Mouse (Mus musculus) hindlimb bud, embryonic 11.5 days (tissue): ENCODE data around the gene Micu1.

Experiments used
- DNase-seq: peaks from one replicate; pipeline ENCODE4 v3.0.0-alpha.2; 2012; ENCODE audit warnings: low read depth, low spot score; ENCODE audit errors: extremely low spot score

The Micu1 gene

DNA sequence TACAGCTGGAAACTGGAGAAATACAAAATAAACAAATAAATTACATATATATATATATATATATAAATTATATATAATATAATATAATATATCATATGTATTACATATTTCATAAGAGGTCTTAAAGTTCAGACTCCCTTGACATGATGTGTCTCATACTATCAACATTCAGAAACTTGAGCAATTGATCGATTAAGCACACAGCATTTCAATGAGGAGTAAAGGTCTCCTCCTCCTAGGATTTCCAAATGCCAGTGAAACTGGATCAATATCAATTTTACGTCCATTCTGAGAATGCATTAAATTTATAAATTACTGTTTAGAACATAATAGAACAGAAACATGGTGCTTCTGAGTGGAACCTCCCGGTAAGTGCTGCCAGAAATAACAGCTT is 71.9 kb downstream of the Micu1 start:
- DNase-seq, result no peak

DNA sequence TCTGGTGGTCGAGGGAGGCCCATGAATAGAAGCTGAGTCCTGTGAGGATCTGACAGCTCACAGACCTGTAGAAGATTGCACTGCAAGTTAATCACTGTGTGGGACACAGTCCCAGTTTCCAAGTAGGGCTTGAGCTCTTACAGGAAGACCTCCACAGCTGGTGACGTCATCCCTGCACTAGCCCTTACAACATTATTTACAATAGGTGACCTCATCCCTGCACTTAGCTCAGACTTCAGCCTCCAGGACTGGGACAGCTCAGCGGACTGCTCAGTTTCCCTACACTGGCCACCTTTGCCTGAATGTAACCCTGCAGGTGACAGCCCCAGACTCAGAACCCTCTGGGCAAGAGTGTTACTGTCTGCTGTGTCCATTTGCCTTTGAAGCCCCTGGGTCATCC is 75.0 kb downstream of the Micu1 start:
- DNase-seq, result no peak

DNA sequence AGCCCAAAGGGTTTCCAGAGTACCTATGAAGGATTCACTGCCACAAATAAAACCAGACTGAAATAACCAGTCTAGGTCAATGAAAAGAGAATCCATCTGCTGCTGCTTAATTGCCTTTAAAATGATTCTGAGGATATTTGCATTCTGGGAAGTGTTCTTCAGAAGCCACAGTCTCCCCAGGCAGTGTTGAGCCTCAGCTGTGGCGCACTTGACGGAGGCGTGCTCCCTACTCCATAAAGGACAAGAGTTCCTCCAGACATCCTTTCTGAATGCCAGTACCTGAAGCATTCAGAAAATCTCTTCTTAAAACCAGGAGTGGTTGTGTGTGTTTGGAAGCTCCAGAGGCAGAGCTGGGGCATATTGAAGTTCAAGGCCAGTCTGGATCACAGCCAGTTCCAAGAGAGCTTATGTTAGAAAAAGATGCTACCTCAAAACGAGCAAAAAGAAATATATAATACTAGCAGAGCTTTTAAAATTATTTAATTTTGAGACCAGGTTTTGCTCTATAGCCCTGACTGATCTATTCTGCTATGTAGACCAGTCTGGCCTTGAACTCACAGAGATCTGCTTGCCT is 75.9 kb downstream of the Micu1 start:
- DNase-seq, result no peak

DNA sequence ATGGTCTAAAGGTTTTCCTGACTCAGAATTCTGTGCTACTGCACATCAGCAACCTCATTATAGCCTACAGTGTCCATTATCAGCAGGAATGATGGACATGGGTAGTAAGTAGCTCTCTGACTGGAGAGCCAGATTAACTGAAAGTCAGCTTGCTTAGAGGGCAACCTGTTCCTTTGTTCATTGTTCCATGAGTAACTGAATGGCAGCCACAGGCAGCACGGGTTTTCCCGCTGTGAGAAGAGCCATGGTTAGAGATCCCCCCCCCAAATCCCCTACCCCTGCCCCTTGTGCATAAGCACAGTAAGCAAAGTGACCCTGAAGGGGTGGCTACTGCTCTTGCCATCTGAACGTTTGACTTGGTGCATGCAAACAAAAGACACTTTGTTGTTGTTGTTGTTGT is 78.4 kb downstream of the Micu1 start:
- DNase-seq, result no peak

DNA sequence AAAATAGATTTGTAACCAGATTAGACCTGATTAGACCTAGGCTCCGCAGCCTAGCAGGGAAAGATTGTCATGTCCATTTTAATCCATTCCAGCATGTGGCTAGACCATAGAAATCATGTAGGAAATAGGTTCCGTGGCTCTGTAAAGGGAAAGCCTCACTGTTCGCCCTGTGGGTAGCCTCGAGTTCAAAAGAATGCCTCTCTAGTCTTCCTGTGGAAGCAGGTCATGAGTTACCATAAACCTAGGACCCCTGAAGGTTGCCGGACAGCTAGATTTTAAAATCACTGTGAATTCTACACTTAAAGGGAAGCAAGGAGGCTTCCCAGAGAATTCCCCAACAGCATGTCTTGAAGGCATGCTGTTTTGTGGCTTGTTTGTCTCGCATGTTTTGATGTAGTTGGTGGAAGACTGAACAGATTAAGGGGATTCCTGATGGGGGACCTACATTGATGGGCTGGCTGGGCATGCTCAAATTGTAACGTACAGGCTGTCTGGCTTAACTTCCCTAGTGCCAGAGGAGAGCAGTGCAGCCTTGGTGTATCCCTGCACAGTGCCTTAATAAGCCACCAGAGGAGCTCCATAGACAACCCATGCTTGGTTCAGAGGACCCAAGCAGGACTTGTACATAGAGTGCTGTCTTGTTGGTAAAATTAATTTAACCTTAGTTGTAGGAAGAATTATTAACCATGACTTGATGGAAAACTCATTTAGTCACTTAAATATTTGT is 79.1 kb downstream of the Micu1 start:
- no peak for DNase-seq

DNA sequence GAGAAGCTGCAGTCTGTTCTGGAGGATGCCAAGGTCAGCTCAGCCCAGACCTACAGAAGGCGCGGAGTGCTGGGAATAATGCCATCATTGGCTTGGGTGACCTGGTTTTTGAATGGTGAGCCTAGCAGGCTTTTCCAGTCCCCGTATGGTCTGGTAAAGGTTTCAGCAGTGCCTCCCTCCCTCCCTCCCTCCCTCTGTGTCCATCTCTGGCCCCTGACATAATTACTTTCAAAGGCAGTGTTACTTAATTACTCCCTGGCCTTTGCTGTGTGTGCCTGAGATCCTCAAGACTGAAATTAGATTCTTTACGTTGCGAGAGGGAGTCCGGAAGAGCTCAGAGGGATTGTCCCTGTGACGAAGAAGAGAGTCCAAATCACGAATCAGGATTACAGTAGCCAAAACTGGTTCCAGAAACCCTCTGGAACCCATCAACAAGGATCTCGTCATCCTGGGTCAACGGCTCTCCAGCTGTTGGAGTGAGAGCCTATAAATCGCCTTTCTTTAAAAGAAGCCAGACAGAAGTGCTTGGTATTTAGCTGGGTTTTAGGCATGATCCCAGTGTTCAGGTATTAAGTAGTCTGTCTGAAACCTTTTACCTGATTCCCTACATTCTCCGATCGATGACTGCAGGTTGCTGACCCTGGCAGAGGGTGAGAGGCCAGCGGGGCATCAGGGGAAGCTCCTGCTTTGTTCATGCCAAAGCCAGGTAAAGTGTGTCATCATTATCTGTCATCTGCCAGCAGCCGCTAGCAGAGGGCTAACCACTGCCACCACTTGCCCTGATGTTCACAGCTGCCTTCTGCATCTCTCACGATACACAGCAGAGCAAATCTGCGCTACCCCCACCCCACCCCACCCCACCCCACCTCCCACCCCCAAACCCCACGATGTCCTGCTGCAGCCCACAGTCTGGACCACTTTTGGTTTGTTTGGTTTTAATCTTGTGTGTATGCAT is 82.7 kb downstream of the Micu1 start:
- DNase-seq, result peak; percentile 20

DNA sequence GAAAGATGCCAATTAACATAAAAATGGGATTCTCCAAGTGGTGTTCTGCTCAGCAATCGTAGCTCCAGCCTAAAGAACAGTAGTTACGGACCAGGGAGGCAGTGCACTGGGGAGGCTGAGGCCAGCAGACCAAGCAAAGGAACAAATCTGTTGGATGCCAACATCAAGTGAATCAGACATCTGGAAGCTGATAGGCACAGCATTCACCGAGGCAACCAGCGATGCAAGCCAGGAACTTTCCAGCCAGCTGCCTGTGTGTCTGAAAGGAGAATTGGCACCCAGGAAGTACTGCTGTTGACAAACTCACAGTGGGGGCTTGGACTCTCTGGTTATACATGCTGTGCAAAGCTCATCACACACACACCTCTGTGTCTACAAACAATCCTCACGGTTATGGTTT is 84.0 kb downstream of the Micu1 start:
- no peak for DNase-seq

DNA sequence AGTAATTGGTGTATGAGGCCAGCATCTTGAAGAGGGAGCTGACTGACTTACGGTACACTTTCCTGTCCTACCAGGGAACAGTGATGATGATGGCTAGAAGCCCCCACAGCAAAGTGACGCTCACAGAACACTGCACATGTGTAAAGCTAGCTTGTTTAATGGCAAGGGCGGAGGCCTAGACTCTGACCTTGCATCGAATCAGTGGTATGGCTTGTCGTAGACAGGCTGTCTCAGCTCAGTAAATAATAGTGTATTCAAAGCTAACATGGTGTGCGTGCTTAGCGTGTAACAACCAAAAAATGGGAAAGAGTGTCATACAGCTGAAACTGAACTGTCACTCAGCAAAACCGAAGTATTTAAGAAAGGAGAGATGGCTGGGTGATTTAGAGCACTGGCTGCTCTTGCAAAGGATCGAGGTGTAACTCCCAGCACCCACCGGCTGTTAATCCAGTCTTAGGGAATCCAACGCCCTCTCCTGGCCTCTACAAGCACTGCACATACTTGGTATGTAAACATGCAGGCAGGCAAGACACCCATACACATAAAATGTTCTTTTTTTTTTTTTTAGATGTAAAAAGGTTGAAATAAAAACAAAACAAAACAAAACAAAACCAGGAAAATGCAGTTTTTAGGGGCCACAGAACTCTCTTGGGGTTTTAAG is 85.0 kb downstream of the Micu1 start:
- no peak for DNase-seq

DNA sequence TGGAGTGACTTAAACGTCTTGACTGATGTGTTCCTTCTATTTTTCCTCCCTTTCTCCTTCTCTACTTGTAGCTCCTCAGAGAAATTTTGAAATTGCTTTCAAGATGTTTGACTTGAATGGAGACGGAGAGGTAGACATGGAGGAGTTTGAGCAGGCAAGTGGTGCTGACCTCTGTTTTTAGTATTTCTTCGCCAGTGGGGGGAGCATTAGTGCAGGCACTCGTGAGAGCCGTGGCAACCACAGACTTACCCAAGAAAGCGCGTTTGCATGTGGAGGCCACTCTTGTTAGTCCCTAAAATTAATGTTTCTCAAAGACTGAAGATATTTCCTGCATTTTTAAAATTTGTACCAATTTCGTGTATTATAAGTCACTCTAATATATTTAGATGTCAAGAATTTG is 85.6 kb downstream of the Micu1 start:
- no peak for DNase-seq

DNA sequence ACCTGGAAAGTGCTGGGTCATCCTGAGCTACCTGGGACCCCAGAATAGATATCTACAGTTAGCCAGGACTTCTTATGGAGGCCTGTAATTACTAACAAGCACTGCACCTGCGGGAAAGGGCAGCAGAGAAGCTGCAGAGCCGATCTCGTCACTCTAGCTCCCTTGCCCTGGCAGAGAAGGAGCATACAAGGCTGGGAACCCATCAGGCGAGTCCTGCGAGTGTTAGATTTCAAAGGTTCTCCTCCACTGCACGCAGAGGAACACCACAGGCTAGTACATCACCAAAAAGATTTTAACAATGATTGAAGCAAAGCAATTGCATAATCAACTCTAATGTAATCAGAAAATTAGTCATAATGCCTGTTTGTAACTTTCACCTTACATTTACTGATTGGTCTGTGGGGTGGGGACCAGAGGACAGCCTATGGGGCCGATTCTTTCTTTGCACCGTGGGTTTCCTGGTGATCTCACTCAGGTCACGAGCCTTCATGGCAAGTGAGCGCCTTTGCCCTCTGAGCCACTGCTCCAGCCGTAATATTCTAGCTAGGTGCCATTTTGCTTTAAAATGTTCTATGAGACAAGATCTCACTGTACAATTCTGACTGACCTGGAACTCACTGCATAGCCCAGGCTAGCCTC is 88.1 kb downstream of the Micu1 start:
- no peak for DNase-seq

DNA sequence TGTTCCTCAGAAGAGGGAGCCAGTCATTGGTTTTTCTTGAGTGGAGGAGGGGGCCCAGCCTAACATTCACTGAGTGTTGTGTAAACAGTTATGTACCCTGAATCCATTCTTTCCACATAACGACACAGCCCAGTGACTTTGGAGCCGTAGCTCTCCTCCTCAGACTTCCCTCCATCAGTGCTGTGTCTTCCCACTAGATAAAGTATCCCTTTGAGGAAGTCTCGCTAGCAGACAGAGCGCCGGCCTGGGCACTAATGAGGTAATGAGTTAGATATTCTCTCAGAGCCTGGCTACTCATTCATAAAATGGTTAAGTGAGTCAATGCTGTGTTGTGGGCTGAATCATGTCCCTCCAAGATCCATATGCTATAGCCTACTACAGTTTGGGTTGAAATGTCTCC is 89.6 kb downstream of the Micu1 start:
- no peak for DNase-seq

DNA sequence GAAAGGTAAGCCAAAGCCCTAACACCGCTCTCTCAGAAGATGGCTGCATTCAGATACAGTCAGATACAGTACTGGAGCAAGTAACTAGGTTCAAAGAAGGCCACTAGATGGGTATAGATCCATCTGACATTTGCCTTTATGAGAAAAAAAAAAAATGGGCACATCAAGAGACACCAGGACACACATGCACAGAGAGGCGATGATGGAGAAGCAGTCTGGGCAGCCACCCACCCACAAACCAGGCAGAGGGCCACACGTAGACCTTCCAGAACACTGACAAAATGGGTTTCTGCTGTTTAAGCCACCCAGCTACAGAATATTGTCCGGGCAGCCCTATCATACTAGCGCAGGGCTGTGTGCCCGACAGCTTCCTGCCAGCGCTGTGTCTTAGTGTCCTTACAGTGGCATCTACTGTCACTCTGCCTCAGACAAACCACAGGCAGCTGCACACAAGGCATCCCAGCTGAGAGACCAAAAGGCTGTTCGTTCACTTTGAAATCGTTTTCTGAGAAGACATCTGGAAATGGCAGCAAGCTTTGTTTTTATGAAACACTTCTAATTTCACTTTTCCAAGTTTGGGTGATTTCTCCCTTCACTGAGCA is 90.4 kb downstream of the Micu1 start:
- DNase-seq, result no peak

DNA sequence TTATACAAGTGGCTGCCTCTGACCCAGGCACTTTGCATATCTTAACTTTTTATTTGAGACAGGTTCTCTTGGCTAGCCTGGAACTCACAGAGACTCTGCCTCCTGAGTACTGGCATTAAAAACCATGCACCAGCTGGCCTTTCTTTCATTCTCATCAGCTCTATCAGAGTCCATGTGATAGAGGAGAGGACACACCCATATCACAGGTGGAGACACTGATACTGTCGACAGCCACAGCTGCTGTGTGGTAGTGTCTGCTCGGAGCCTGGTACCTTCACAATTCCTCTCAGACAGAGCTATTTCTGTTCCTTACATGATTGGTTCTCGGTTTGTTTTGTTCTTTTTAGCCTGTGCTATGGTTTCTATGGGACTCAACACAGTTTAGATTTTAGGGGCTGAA is 91.2 kb downstream of the Micu1 start:
- no peak for DNase-seq

DNA sequence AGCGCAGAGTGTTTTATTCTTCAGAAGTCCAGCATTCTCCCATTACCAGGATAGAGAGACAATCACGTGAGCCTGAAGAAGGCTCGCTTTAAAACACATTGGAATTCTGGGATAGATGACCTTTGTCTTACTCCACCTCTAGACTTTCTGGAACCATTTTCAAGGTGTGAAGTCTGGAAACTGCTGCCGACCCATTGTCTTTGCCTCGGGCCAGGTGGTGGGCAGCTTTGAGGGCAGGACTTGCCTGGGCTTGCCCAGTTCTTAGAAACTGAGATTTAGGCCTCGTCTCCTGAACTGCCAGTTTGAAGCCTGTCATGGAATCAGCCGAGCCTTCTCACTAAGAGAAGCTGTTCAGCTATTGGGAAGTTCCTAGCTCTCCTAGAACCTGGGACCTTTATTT is 92.8 kb downstream of the Micu1 start:
- DNase-seq, result no peak

DNA sequence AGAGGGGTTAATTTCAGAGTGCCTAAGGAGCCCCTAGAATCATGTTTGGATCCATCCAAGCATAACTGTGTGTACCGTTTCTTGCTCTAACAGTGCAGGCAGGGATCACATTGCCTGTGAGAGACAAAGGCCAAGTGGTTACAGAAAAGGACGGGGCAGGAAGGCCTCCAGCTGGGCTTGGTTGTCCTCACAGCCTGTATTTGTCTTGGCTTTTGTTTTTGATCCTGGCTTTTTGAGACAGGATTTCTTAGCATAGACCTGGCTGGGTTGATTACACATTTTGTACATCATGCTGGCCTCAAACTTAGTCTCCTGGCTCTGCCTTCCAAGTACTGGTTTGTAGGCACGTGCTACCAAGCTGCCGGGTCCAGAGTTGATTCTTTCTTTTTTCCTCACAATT is 93.6 kb downstream of the Micu1 start:
- DNase-seq, result no peak

DNA sequence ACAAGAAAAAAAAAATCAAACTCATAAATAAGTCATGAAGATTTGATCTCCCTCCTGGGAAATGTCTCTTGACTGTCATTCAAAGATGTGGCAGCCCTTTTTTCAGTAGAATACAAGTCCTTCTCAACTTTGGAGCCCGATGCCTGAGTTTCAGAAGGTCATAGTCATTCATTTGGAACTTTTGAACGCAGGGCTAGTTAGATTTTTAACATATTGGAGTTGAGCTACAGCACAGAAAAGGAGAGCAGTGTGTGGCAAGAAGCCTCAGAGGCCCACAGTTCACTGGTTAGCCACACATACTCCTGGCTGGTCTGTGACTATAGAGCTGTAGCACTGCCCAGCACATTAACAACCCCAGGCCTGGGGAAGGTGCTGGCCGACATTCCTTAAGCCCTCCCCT is 96.1 kb downstream of the Micu1 start:
- DNase-seq, result no peak

DNA sequence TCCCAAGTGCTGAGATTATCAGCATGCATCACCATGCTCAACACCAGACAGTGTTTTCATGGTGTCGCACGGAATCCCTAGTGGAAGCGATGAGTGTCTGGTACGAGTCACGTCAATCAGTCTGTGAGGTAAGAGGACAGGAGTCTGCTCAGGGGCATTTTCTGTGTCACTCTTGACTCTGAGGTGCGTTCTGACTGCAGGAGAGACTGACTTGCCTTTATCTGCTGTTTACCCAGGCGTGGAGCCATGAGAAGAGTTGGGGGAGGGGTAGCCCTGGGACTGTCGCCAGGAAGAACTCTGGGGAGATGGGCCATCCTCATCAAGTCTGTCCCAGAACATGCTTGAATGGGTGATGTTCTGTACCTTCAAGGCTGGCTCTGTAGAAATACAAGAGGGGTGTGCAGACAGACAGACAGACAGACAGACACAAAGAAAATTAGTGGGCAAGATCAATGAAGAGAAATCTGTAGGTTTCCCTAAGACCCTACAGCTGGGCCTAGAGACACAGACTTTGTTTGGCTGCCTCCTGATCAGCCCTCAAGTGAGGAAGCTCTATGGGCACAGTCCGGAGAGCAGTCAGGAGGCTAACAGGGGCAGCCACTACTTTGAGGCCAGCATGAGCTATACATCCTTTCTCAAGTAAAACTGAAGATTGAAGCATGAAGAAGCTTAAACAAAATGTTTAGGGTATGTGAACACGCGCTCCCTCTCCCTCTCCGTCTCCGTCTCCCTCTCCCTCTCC is 97.2 kb downstream of the Micu1 start:
- no peak for DNase-seq

DNA sequence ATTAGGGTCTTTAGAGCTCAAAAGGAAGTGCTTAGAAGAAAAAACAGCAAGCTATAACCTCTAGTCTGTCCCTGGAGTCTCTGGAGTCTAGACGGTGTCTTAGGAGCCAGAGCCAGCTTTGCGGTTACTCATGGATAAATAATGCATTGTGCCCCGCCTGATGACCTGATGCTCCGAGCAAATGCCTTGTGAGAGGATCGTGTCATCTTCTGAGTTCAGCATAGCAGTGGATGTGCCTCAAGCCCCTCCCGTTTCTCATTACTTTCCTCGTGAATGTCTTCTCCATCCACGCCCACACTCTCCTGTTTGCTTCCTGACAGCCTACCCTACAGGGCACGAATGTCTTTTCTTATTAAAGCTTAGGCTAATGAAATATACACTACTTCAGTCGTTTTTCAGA is 97.9 kb downstream of the Micu1 start:
- DNase-seq, result no peak

DNA sequence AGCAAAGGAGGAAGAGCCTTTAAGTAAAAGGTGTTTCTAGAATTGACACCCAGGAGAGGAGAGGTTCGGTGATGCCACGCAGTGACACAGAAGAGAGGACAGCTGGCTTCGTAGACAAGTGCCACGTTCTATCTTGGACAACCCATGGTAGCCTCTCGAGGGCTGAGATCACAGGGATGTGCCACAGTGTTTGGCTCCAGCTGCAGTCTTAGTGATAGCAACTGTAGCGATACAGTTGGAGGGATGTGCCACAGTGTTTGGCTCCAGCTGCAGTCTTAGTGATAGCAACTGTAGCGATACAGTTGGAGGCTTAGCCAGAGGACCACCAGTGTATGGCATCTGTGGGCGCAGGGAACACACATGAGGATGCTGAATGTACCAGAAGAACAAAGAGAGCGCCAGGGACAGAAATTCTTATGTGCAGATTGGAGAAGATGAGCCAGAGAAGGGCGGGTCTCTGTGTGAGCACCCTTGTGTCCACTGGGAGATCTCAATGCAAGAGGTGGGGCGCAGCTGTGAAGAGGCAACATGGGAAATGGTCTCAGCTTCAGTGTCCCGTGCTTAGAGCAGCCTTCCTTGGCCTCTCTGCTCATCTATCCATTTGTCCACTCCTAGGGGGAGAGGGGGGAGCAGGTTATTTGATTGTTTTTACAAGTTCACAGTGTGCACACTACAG is 98.7 kb downstream of the Micu1 start:
- DNase-seq, result no peak
